Mouse (Mus musculus) intestine, embryonic 14.5 days (tissue): ENCODE results near the gene Radil. TPM values are rescaled to one million over a fixed set of nuclear protein-coding genes. Genes with fewer than 3 reads are reported as not detected.

Experiments used
- ATAC-seq: fragments of 200-750 bp; cut with Nextera tagmentation; replicated peaks from 2 replicates; pipeline ENCODE4 v1.8.0; 2017; ENCODE audit warnings: low read depth, moderate number of reproducible peaks, moderate TSS enrichment, moderate library complexity; ENCODE audit not compliant: low FRiP score, low TSS enrichment
- DNase-seq: peaks from one replicate; pipeline ENCODE4 v3.0.0-alpha.2; 2018; ENCODE audit warnings: low spot score
- H3K27ac ChIP-seq: fragments of 300-500 bp; sonication (generic); 2 replicates; pipeline ENCODE4 v1.5.1; 2014; ENCODE audit warnings: low read depth, mild to moderate bottlenecking, control low read depth
- H3K27me3 ChIP-seq: fragments of 300-500 bp; sonication (generic); replicated peaks from 2 replicates; pipeline ENCODE4 v1.6.1; 2014; ENCODE audit warnings: low read length, control low read depth; ENCODE audit not compliant: control insufficient read depth, insufficient read depth
- H3K36me3 ChIP-seq: fragments of 300-500 bp; sonication (generic); 2 replicates; pipeline ENCODE4 v1.6.1; 2014; ENCODE audit warnings: low read length, control low read depth; ENCODE audit not compliant: control insufficient read depth, insufficient read depth
- H3K4me1 ChIP-seq: fragments of 300-500 bp; sonication (generic); replicated peaks from 2 replicates; pipeline ENCODE4 v1.6.1; 2014; ENCODE audit warnings: low read length, control low read depth, mixed read lengths; ENCODE audit not compliant: control insufficient read depth, insufficient read depth
- H3K4me2 ChIP-seq: fragments of 300-500 bp; sonication (generic); 2 replicates; pipeline ENCODE4 v1.6.1; 2014; ENCODE audit warnings: low read length
- H3K4me3 ChIP-seq: fragments of 300-500 bp; sonication (generic); 2 replicates; pipeline ENCODE4 v1.5.1; 2014; ENCODE audit warnings: low read depth, low read length, control low read depth, mixed read lengths
- H3K9ac ChIP-seq: fragments of 300-500 bp; sonication (generic); 2 replicates; pipeline ENCODE4 v1.6.1; 2014; ENCODE audit warnings: mild to moderate bottlenecking, low read length
- H3K9me3 ChIP-seq: fragments of 300-500 bp; sonication (generic); 2 replicates; pipeline ENCODE4 v1.6.1; 2016; ENCODE audit warnings: low read length, control low read depth; ENCODE audit not compliant: control insufficient read depth
- WGBS: fragments of 180-500 bp; shearing (Covaris S2); extraction: QIAGEN DNeasy Blood & Tissue Kit; methylation state at CpG from one replicate; pipeline ENCODE4 v1.1.7; 2014; 5-methylcytosine and 5-hydroxymethylcytosine counted together
- polyA plus RNA-seq: library from polyadenylated mRNA; unstranded; fragments of >200 nt; fragmentation: Nextera tagmentation; extraction: Ambion mirVana; gene quantifications from 2 replicates; pipeline ENCODE4 v1.2.1, GENCODE M21; 2014

Radil gene
- 2.4 and 2.5 TPM in 2 replicates for polyA plus RNA-seq

GRCm38 (mm10) chr5:142550706-142551652 is at the start of gene Radil:
Radil (minus strand) TSS chr5:142551098.
- H3K4me3 ChIP-seq: peak within 1 kb of the TSS; percentile 49
- H3K9ac ChIP-seq: peak within 1 kb of the TSS; percentile 44
- peak within 1 kb of the TSS; percentile 100 for H3K4me2 ChIP-seq
- peak; percentile 89 for ATAC-seq
- H3K4me1 ChIP-seq: peaks cover 12% of the 10 kb centered on the region
- H3K36me3 ChIP-seq: no peaks in the 10 kb centered on the region
- peak; percentile 98 for DNase-seq
- 0 out of 2 replicates have a peak, but pooled peaks cover 2% of the 10 kb centered on the region for H3K27me3 ChIP-seq
- no peaks in the 10 kb centered on the region for H3K9me3 ChIP-seq
- 2% methylated on average over 79 of the region's 80 CpGs for WGBS
- H3K27ac ChIP-seq: peak within 1 kb of the TSS; percentile 5; the same call in 1 of the 2 replicates

- Histone ChIP-seq H3K4me2 (no peak overlapping the region), H3K9ac (no peak overlapping the region), H3K9me3 (no peaks in the 10 kb centered on the region), H3K4me3 (no peak overlapping the region), H3K36me3 (no peaks in the 10 kb centered on the region), H3K4me1 (no peaks in the 10 kb centered on the region), H3K27me3 (no peaks in the 10 kb centered on the region), H3K27ac (no peak overlapping the region)
- ATAC-seq (no peak), DNase-seq (no peak)
- WGBS: 57% methylated on average over 6 of the region's 6 CpGs
Observed at GRCm38 (mm10) chr5:142597648-142598390, 46.9 kb upstream of the Radil start.

DNA sequence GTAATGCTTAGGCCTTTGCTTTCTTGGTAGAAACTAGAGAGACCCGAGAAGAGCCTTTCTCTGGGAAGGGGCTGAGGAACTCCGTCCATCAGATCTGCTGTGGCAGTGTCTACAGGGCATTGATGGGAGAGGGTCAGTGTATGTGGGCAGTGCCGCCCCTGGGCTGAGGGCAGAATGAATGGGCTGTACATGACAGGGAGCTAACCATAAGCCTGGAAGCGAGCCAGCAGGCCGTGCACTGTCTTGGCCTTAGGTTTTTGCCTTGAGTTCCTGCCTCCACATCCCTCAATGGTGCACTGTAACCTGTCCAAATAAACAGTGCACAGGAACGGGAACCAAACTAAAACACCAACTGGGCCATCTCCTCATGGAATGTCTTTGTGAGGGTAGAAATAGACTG is 45.8 kb upstream of the Radil start:
- Histone ChIP-seq H3K4me2 (no peak overlapping the region), H3K4me3 (no peak overlapping the region), H3K36me3 (no peaks in the 10 kb centered on the region), H3K4me1 (no peaks in the 10 kb centered on the region), H3K27me3 (no peaks in the 10 kb centered on the region), H3K9me3 (no peaks in the 10 kb centered on the region), H3K27ac (no peak overlapping the region), H3K9ac (no peak overlapping the region)
- WGBS: 79% methylated on average over 6 of the region's 6 CpGs
- DNase-seq: no peak
- no peak for ATAC-seq

GRCm38 (mm10) chr5:142595698-142596097 is 44.8 kb upstream of the Radil start:
- no peaks in the 10 kb centered on the region for H3K9me3 ChIP-seq
- 86% methylated on average over 3 of the region's 3 CpGs for WGBS
- H3K27me3 ChIP-seq: no peaks in the 10 kb centered on the region
- ATAC-seq (no peak), DNase-seq (no peak)
- H3K9ac ChIP-seq: no peak overlapping the region
- no peak overlapping the region for H3K27ac ChIP-seq
- H3K4me3 ChIP-seq: no peak overlapping the region
- H3K36me3 ChIP-seq: no peaks in the 10 kb centered on the region
- no peaks in the 10 kb centered on the region for H3K4me1 ChIP-seq
- H3K4me2 ChIP-seq: no peak overlapping the region

GRCm38 (mm10) chr5:142590953-142591616 is 40.2 kb upstream of the Radil start:
- Histone ChIP-seq H3K4me3 (no peak overlapping the region), H3K27me3 (no peaks in the 10 kb centered on the region), H3K4me1 (no peaks in the 10 kb centered on the region), H3K36me3 (no peaks in the 10 kb centered on the region), H3K9me3 (no peaks in the 10 kb centered on the region), H3K4me2 (no peak overlapping the region), H3K27ac (no peak overlapping the region), H3K9ac (no peak overlapping the region)
- ATAC-seq (no peak), DNase-seq (no peak)
- WGBS: 83% methylated on average over 6 of the region's 6 CpGs

DNA sequence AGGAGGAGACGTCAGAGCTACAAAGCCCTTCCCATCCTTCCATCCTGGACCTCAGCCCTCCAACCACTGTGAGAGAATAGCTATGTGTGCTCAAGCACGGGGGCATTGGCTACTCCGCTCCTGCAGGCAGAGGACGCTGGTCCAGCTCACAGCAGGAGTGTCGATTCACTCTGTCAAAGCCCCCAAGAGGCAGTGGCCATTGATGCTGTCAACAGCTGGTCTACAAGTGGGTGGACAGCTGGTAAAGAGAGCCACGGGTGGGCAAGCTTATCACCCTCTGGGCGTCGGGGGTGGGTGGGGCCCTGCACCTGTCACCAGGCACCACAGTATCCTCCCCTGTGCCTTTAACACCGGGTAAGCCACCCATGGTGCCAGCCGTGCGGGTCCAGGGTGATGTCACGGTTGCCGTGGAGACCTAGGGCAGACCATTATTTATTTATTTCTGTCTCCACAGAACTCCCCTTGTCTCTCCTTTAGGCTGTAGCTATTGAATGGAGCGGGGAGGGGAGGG is 32.8 kb upstream of the Radil start:
- no peak overlapping the region for H3K4me2 ChIP-seq
- no peak overlapping the region for H3K27ac ChIP-seq
- DNase-seq: peak; percentile 59
- no peaks in the 10 kb centered on the region for H3K9me3 ChIP-seq
- no peaks in the 10 kb centered on the region for H3K27me3 ChIP-seq
- peak; percentile 26; the same call in 1 of the 2 replicates for ATAC-seq
- H3K9ac ChIP-seq: no peak overlapping the region
- H3K4me3 ChIP-seq: no peak overlapping the region
- H3K4me1 ChIP-seq: no peaks in the 10 kb centered on the region
- no peaks in the 10 kb centered on the region for H3K36me3 ChIP-seq
- WGBS: 63% methylated on average over 14 of the region's 14 CpGs

- no peaks in the 10 kb centered on the region for H3K27me3 ChIP-seq
- no peaks in the 10 kb centered on the region for H3K36me3 ChIP-seq
- no peak overlapping the region for H3K27ac ChIP-seq
- no peaks in the 10 kb centered on the region for H3K4me1 ChIP-seq
- peak; percentile 83 for DNase-seq
- no peak overlapping the region for H3K9ac ChIP-seq
- no peak overlapping the region for H3K4me2 ChIP-seq
- 17% methylated on average over 5 of the region's 5 CpGs for WGBS
- H3K9me3 ChIP-seq: no peaks in the 10 kb centered on the region
- ATAC-seq: peak; percentile 51
- no peak overlapping the region for H3K4me3 ChIP-seq
Observed at GRCm38 (mm10) chr5:142581517-142581916, 30.6 kb upstream of the Radil start.

DNA sequence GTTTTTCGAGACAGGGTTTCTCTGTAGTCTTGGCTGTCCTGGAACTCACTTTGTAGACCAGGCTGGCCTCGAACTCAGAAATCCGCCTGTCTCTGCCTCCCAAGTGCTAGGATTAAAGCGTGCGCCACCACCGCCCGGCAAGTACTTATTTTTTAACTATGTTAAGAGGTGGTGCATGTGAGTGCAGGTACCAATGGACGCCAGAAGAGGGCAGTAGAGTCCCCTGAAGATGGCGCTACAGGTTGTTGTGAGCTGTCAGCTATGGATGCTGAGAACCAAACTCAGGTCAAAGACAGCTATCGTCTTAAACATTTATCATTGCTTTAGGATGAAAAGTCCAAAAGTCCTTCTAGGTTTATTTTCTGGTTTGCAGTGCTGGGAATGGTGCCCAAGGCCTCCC is 27.3 kb upstream of the Radil start:
- no peaks in the 10 kb centered on the region for H3K9me3 ChIP-seq
- WGBS: 86% methylated on average over 10 of the region's 10 CpGs
- no peak overlapping the region for H3K9ac ChIP-seq
- H3K36me3 ChIP-seq: no peaks in the 10 kb centered on the region
- H3K27me3 ChIP-seq: no peaks in the 10 kb centered on the region
- DNase-seq (no peak), ATAC-seq (no peak)
- no peak overlapping the region for H3K27ac ChIP-seq
- no peak overlapping the region for H3K4me2 ChIP-seq
- H3K4me1 ChIP-seq: no peaks in the 10 kb centered on the region
- no peak overlapping the region for H3K4me3 ChIP-seq
